Mouse (Mus musculus) left cerebral cortex, adult 2 months (tissue): ENCODE results near the gene Dydc2. TPM values are rescaled to one million over a fixed set of nuclear protein-coding genes. Genes with fewer than 3 reads are reported as not detected.

Experiments used
- DNase-seq, 2 experiments: peaks; one replicate each; pipeline ENCODE4 v3.0.0; 2021 to 2022; ENCODE audit warnings: low spot score in 2 of 2, mixed read lengths in 1 of 2; ENCODE audit errors: extremely low spot score in 1 of 2
- H3K27ac ChIP-seq: fragments of 200-600 bp; 2 replicates; pipeline ENCODE4 v1.8.1; 2022
- H3K4me3 ChIP-seq: fragments of 200-600 bp; 2 replicates; pipeline ENCODE4 v1.8.1; 2022
- CTCF ChIP-seq: fragments of 200-600 bp; IDR thresholded peaks from 2 replicates; pipeline ENCODE4 v1.8.1; 2022; ENCODE audit warnings: antibody characterized with exemption, mild to moderate bottlenecking, moderate library complexity
- intact Hi-C: fragments of 180-260 bp; cut with DNase I; formaldehyde crosslinking; loops from one replicate; pipeline ENCODE4 v1.15.1; 2025
- total RNA-seq, 2 experiments: library from RNA; stranded (reverse); gene quantifications; 2 replicates each; pipeline ENCODE4 v1.2.3; 2021

Gene Dydc2
- total RNA-seq, 2 experiments from 2014 or later, result 0.75 to 1.2 TPM

DNA sequence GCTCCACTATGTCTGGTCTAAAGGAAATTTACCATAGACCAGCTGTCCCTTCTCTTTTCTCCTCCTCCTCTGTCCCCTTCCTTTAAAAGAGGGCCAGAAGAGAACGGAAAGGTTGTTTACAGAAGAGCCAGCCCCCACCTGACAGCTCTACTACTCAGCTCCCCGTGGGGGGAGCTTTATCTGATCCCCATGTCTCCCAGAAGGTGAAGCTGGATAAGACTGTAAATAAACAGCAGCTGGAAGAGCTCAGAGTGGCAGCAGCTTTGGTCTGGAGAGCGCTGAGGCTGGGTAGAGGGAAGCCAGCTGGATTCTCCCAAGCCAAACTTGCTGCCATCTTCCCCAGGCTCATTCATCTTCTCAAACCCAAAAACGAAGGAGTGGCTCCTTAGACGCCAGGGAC is 61.4 kb downstream of the Dydc2 start:
- intact Hi-C loops, result no loop called here
- Histone ChIP-seq H3K4me3 (no peak overlapping the region), H3K27ac (no peak overlapping the region)
- TF ChIP-seq CTCF, result no peak
- DNase-seq, result no peak

DNA sequence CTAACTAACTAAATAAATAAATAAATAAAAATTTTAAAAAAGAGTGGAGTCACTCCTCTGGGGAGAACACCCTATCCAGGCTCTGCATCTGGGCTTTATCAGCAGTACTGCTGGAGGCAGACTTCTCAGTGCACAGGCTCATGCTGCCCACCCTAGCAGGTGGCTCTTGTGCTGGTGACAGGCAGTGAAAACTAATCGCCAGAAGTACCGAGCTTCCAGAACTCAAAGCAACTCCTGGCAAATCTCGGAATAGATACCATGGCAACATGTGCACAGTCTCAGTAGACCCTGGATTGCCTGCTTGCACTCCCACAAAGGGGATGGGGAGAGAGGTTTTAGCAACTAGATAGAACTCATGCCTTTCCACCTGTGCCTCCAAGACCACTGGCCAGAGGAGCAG is 62.1 kb downstream of the Dydc2 start:
- Histone ChIP-seq H3K4me3 (no peak overlapping the region), H3K27ac (no peak overlapping the region)
- no peak for DNase-seq
- intact Hi-C loops, result no loop called here
- no peak for TF ChIP-seq CTCF

DNA sequence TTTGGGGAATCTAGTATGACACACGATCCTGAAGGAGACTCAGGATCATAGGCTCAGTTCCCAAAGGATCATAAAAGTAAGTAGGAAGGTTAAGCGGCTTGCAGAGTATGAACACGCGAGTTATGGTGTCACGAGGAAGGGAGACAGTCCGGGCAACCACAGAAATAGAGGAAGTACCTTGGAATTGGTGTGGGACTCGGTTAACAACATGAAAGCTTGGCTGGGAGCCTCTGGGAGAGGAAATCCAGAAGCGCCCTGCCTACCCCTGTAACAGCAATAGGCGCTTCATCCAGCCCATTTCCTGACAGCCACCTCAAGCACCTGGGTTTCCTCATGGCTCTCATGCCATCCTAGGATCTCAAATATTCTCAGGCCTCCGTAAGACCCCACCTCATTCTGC is 62.7 kb downstream of the Dydc2 start:
- no peak for TF ChIP-seq CTCF
- intact Hi-C loops, result no loop called here
- no peak for DNase-seq

DNA sequence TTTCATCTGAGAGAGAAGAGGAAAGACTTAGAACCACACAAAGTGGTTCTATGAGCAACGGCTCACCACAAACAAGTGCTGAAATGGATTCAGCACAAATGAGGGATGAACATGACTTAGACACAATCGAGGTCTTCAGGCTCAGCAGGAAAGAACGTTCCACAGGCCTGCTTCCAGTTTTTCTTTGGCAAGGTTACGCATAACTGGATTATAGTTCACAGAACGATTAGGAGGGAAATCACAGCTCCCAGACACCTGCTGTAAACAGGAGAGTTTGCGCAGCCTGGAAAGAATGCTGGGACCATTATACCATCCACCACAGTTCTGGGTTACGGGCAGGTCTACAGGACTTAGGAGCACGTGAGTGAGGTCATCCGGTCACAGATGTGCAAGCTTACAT is 63.3 kb downstream of the Dydc2 start:
- intact Hi-C loops, result no loop called here
- TF ChIP-seq CTCF, result no peak
- Histone ChIP-seq H3K27ac (no peak overlapping the region), H3K4me3 (no peak overlapping the region)
- no peak for DNase-seq

More for the DNA sequence above, 62.7 kb downstream of the Dydc2 start:
- H3K27ac ChIP-seq, result no peak overlapping the region
- no peak overlapping the region for H3K4me3 ChIP-seq

DNA sequence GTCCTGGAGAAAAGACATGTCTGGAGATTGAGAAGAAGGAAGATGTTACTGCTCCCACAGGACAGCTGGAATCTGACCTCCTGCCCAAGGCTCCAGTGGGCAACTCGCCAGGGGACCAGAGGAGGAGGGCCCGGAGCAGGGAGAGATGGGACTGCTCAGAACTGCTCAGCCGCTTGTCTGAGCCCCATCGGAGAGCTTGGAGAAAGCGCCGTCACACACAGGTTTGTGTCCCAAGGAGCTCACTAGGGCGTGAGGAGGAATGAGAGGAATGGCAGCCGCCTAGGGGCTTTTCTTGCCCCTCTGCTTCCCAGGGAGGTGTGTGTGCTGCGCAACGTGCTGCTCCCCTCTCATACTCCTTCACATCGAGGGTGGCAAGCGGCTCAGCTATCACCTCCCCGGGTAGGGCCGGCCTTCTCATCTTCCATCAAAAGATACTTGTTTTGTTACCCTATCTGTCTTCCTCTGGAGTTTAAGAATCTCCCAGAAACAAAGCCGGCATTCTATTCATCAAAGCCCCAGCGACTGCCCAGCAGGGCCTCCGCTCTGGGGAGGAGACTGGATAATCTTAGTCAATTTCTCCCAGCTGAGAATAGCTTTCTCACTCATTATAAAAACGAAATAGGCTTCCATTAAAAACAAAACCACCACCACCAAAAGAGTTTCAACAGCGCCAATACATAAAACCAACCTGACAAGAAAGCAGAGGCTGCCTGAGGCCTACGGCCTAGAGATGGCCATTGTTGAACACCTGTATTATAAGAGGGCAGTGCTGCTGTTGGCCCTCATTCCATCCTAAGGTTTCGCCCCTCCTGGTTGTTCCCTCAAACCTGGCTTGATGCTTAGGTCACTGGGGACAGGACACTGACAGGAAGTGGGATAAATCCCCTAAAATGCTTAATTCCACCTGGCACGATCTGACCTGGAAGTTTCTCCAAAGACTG is 64.5 kb downstream of the Dydc2 start:
- no peak for DNase-seq
- no peak overlapping the region for H3K4me3 ChIP-seq
- TF ChIP-seq CTCF, result no peak

DNA sequence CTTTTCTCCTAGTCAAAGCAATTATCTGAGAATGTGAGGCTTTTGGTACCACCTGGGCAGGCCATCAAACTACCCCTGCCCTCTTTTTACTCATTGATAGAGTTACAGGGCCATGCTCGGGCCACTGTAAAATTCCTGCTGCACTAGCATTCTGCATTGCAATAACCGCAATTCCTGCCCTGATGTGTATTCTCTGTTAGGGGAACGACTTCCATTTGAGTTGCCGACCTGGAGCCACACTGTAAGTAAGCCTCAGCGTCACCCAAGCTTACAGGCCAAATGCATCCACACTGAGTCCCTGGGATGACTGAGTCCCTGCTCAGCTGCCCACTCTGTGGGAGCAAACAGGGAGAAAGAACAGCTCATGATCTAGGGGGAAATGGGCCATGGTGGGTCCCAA is 67.4 kb downstream of the Dydc2 start:
- intact Hi-C loops, result no loop called here
- TF ChIP-seq CTCF, result no peak
- DNase-seq, result no peak
- Histone ChIP-seq H3K4me3 (no peak overlapping the region), H3K27ac (no peak overlapping the region)

More for the DNA sequence above, 64.5 kb downstream of the Dydc2 start:
- H3K27ac ChIP-seq, result no peak overlapping the region
- intact Hi-C loops, result no loop called here

DNA sequence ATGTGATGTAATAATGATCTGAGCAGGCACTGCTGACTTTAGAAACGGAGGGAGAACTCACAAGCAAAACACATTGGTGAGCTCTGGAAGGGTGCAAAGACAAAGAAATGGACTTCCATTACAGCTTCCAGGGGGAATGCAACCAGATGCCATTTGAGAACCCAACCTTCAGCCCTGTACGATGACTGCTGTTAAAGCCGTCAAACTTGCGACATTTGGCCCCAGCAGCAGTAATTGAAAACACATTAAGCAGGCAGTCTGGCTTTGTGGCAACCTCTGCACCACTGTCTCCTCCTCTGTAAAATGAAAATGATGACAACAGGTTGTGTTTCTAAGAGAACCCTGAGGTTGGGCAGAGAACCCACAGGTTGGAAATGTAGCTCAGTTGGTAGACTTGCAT is 68.2 kb downstream of the Dydc2 start:
- H3K27ac ChIP-seq, result no peak overlapping the region
- TF ChIP-seq CTCF, result no peak
- intact Hi-C loops, result no loop called here
- H3K4me3 ChIP-seq, result no peak overlapping the region
- no peak for DNase-seq

- no peak for TF ChIP-seq CTCF
- Histone ChIP-seq H3K4me3 (no peak overlapping the region), H3K27ac (no peak overlapping the region)
- intact Hi-C loops, result no loop called here
- DNase-seq, result no peak
Observed at GRCm38 (mm10) chr14:40999904-41000645, 68.9 kb downstream of the Dydc2 start.

Other genes with a start within 250 kb of the Dydc2 start
- gene Sh2d4b, start 175.9 kb downstream of the Dydc2 start, total RNA-seq, result 1 to 10 TPM; 5.8 to 6.7 TPM
- gene Tspan14, start 102.4 kb downstream of the Dydc2 start, total RNA-seq, result 10 to 100 TPM; 50.2 to 52.1 TPM
- 100 to 1,000 TPM; 106 to 123 TPM for gene Fam213a, start 55.4 kb downstream of the Dydc2 start, total RNA-seq
- gene Dydc1, start 3.7 kb upstream of the Dydc2 start, total RNA-seq, result not detected
- gene Mat1a, start 35.8 kb upstream of the Dydc2 start, total RNA-seq, result not detected
- gene Sftpa1, start 62.6 kb upstream of the Dydc2 start, total RNA-seq, result not detected
- not detected for gene Mbl1, start 82.2 kb upstream of the Dydc2 start, total RNA-seq
- gene Sftpd, start 115.9 kb upstream of the Dydc2 start, total RNA-seq, result not detected
- gene Gm2832, start 209.6 kb upstream of the Dydc2 start, total RNA-seq, result under 1 TPM; 0.49 to 0.72 TPM